Mouse (Mus musculus) T-helper 17 cell (primary cell): ENCODE measurements at regions not wholly inside any gene's neighbourhood (a gene's known extent, or its start where the extent isn't known, plus 50 kb on each side); places are given as distances from the start of the nearest gene placed in this dataset.

Experiments
- in situ Hi-C, 2 experiments: fragments of 300-600 bp; cut with MboI, MseI; formaldehyde crosslinking; loops; 1 replicate in 1 of 2; 2 replicates in 1 of 2; pipeline ENCODE4 v1.15.1; 2025; ENCODE audit warnings: high pct_unique_total_duplicates in 2 of 2

- in situ Hi-C loops = no loop called here
Observed at GRCm38 (mm10) chr14:104692616-104693015, 170.2 kb upstream of the Rnf219 start.

DNA sequence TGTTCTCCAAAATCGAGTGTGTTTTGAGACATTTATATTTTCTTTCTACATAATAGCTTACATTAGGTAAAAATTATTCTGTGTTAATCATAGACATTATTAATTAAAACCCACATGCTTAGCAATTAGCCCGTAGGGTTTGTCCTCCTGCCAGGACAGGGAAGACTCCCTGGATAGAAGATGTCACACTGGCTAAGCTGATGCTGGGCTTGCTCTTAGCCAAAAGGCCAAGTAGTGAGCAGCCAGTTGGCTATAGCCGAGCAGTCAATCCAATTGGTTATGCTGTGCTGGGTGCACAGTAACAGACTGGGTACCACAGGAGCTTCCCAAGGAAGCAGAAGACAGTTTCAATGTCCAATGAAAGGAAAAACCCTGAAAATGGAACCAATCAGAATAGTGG lies 166.0 kb upstream of the Rnf219 start:
- in situ Hi-C loops = no loop called here

- in situ Hi-C loops = no loop called here
Observed at GRCm38 (mm10) chr14:104676810-104677209, 154.4 kb upstream of the Rnf219 start.

- in situ Hi-C loops = no loop called here
Observed at GRCm38 (mm10) chr14:104661696-104662095, 139.3 kb upstream of the Rnf219 start.

DNA sequence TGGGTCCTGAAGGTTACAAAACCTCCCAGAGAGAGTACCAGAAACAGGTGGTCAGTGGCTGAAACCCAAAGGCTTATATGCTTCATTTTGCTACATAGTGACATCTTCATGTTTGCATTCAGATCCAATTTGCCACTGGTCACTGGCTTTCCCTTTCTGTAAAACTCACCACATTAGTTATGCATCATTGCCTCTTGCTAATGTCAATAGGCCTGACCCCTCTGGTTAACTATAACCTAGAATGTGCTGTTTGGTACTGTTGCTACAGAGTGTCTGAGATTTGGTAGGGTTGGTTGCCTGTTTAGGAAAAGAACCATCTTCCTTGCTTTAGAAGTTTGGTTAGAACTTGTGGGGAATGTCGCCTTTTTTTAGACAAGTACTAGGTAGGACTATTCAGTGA lies 136.3 kb upstream of the Rnf219 start:
- in situ Hi-C loops = loop anchor here in 1 of 2 experiments (10.0 kb wide), 1 partner anchor 1336 kb away; no protein-coding TSS in a partner anchor

DNA sequence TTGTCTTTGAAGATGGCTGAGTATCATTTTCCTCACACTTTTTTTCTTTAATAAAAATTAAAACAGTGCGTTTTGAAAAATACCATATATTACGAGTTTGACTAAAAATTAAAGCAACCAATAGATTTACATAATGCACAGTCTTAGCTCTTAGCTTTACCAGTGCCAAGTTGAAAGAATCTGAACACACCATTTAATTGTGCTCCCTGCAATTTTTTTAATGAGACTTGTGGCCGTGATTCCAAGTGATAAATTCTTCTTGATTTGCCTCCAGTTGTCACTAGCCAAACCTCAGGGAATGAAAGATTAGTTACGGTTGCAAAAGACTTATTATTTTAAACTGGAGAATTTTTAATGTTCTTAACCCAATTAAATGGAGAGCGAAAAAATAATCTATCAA lies 127.5 kb upstream of the Rnf219 start:
- in situ Hi-C loops = loop anchor here in 1 of 2 experiments (10.0 kb wide), 1 partner anchor 1345 kb away; no protein-coding TSS in a partner anchor

DNA sequence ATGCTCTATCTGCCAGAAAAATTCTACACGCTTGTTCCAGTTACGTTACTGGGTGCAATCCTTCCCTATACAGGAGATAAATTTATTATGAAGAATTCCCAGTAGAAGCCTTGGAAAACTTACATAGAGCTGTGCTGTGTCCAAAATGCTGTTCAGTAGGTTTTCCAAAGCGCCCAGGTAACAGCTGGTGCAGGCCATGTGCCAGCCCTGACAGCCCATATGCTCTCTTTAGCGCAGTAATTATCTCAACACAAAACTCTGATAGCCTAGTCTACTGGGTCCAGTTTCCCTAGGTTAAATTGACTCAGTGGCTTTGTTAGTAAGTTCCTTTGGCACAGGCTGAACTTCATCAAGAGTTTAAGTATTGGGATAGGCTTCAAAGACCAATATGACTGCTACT lies 122.2 kb upstream of the Rnf219 start:
- in situ Hi-C loops = no loop called here

DNA sequence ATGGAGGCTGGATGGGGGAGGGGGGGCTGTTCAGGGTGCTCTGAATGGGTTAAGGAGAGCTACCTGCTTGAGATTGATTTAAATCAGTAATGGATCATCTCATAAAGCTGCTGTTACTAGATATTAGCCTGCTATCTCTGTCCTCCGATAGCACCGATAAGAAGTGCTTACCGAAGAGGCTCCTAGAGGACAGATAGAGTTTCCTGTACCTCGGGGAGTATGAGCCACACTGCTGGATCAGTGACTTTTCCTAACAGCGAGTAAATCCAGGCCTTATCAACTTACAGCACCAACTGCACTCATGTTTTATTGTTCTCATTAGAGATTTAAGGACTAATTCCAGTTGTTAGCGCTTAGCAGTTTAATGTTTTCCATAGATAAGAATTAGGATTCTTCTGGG lies 120.3 kb upstream of the Rnf219 start:
- in situ Hi-C loops = no loop called here

GRCm38 (mm10) chr14:104639300-104639699 lies 116.9 kb upstream of the Rnf219 start:
- in situ Hi-C loops = no loop called here

- in situ Hi-C loops = no loop called here
Observed at GRCm38 (mm10) chr14:104611467-104611866, 89.0 kb upstream of the Rnf219 start.

DNA sequence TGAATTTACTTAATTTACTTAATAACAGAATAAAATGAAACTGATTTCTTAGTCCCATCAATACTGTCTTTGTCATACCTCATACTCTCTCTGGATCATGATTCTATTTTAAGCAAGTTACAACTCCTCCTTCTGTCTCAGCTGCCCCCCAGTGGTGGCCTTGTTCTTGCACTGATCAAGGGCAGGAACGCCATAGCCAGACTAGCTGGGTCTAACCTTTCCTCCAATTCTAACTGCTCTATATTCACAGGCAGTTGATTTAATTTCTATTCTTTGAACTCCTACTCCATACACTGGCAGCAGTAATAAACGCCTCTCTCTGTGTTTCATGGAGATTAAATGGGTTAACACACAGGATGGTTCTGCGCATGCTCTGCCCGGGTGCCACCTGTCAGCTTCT lies 87.9 kb upstream of the Rnf219 start:
- in situ Hi-C loops = no loop called here

GRCm38 (mm10) chr14:104594851-104595250 lies 72.4 kb upstream of the Rnf219 start:
- in situ Hi-C loops = no loop called here
